ENCODE assay signal across 8 mouse cellular contexts in the genomic region with DNA sequence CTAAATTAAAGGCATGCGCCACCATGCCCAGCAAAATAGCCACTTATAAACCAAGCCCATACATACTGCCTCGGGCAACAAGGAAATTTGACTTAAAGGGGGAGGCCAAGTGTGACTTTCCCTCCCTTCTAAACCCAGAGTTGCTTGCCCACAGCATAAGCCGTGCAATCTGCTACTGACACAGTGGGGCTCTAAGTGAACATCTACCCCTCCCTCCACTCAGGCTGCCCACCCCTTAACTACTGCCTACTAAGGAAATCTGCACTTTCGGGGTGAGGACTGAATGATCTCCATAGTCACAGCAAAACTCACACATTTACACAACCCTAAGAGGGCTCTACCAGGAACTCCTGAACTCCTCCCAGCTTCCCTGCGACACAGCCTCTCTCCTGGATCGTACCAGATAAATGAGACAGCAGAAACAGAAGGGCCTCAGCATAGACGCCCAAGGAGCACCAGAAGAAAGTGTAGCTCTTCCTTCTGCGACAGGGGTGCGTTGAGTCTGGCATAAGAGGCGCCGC. TPM values are rescaled to one million over a fixed set of nuclear protein-coding genes. Genes with fewer than 3 reads are reported as not detected.
DNase-seq lines count a peak whose midpoint lies in the region; ATAC-seq and TF ChIP-seq lines count a peak whose summit lies in the region.

No protein-coding gene starts in this region.

- H3K4me3 ChIP-seq in spleen, adult 2 months (ENCODE audit: extremely low read depth, insufficient read depth, insufficient read length): peak overlapping the region; percentile 62; the same call in 1 of the 2 replicates
- H3K4me3 ChIP-seq in forebrain, embryonic 11.5 days (ENCODE audit: low read depth, low read length): peak overlapping the region; percentile 31
- H3K4me3 ChIP-seq in liver, embryonic 12.5 days: peak overlapping the region; percentile 63
- H3K4me3 ChIP-seq in stomach, embryonic 16.5 days (replicated peaks; ENCODE audit: low read length): peak overlapping the region; percentile 50

- WGBS in spleen, adult 2 months: 16% methylated on average over 11 of the region's 11 CpGs
- WGBS in forebrain, embryonic 11.5 days: 21% methylated on average over 11 of the region's 11 CpGs
- WGBS in liver, embryonic 12.5 days (ENCODE audit: insufficient replicate concordance): 11% methylated on average over 11 of the region's 11 CpGs
- 17% methylated on average over 11 of the region's 11 CpGs for WGBS in stomach, embryonic 16.5 days

- H3K36me3 ChIP-seq in spleen, adult 2 months (ENCODE audit: control insufficient read depth, insufficient read depth, low read length): peaks cover 2% of the 10 kb centered on the region; the same call in 1 of the 2 replicates
- H3K36me3 ChIP-seq in forebrain, embryonic 11.5 days (ENCODE audit: control insufficient read depth, insufficient read depth, low read length): no peaks in the 10 kb centered on the region
- H3K36me3 ChIP-seq in liver, embryonic 12.5 days: peaks cover 23% of the 10 kb centered on the region
- no peaks in the 10 kb centered on the region for H3K36me3 ChIP-seq in stomach, embryonic 16.5 days (ENCODE audit: control insufficient read depth, insufficient read depth, low read length)

- H3K9me3 ChIP-seq in forebrain, embryonic 11.5 days (ENCODE audit: control insufficient read depth, low read length): no peaks in the 10 kb centered on the region
- no peaks in the 10 kb centered on the region for H3K9me3 ChIP-seq in liver, embryonic 12.5 days (replicated peaks)
- H3K9me3 ChIP-seq in stomach, embryonic 16.5 days (replicated peaks; ENCODE audit: control insufficient read depth, low read length): no peaks in the 10 kb centered on the region

- H3K27ac ChIP-seq in spleen, adult 2 months (ENCODE audit: insufficient read depth, low read length): peak overlapping the region; percentile 27; the same call in 1 of the 2 replicates
- no peak overlapping the region for H3K27ac ChIP-seq in forebrain, embryonic 11.5 days (ENCODE audit: low read depth, low read length)
- peak overlapping the region; percentile 96 for H3K27ac ChIP-seq in liver, embryonic 12.5 days
- peak overlapping the region; percentile 71 for H3K27ac ChIP-seq in stomach, embryonic 16.5 days (ENCODE audit: low read length)

- H3K4me2 ChIP-seq in forebrain, embryonic 11.5 days (ENCODE audit: low read depth, low read length, severe bottlenecking): peak overlapping the region; percentile 62
- H3K4me2 ChIP-seq in liver, embryonic 12.5 days: peak overlapping the region; percentile 84
- peak overlapping the region; percentile 67 for H3K4me2 ChIP-seq in stomach, embryonic 16.5 days (ENCODE audit: low read depth, low read length)

- peak; percentile 81 for ATAC-seq in forebrain, embryonic 11.5 days (replicated peaks; ENCODE audit: low FRiP score)
- ATAC-seq in liver, embryonic 12.5 days: peak; percentile 97
- peak; percentile 89 for ATAC-seq in stomach, embryonic 16.5 days (ENCODE audit: insufficient read depth, low FRiP score)

- H3K9ac ChIP-seq in forebrain, embryonic 11.5 days (ENCODE audit: low read length): peak overlapping the region; percentile 51
- H3K9ac ChIP-seq in liver, embryonic 12.5 days: peak overlapping the region; percentile 72
- H3K9ac ChIP-seq in stomach, embryonic 16.5 days (ENCODE audit: low read length): peak overlapping the region; percentile 69

- no peaks in the 10 kb centered on the region; the same call in 1 of the 2 replicates for H3K4me1 ChIP-seq in spleen, adult 2 months (ENCODE audit: control insufficient read depth, insufficient read depth, insufficient read length)
- H3K4me1 ChIP-seq in forebrain, embryonic 11.5 days (replicated peaks; ENCODE audit: control insufficient read depth, insufficient read depth, low read length): no peaks in the 10 kb centered on the region; the same call in 1 of the 2 replicates
- peaks cover 49% of the 10 kb centered on the region for H3K4me1 ChIP-seq in liver, embryonic 12.5 days
- no peaks in the 10 kb centered on the region for H3K4me1 ChIP-seq in stomach, embryonic 16.5 days (ENCODE audit: control insufficient read depth, insufficient read depth, low read length)

- DNase-seq in spleen, adult 2 months (ENCODE audit: low read depth in 1 of 2, low spot score in 2 of 2): no peak
- DNase-seq in spleen, adult 18-20 months: no peak
- no peak for DNase-seq in forebrain, embryonic 11.5 days (ENCODE audit: low spot score)
- DNase-seq in thymus, postnatal 10 days (ENCODE audit: low spot score in 2 of 2): no peak
- DNase-seq in embryo, embryonic 11 days: no peak
- no peak for DNase-seq in left cerebral cortex, adult 18-20 months (ENCODE audit: low spot score in 2 of 2)

- TF ChIP-seq POLR2A in spleen, adult 2 months (IDR thresholded peaks at IDR 0.05; ENCODE audit: low read depth, low read length): no peak

- TF ChIP-seq CTCF in spleen, adult 2 months (IDR thresholded peaks at IDR 0.05; ENCODE audit: extremely low read depth, insufficient read depth, insufficient read length, insufficient replicate concordance): no peak

- no peaks in the 10 kb centered on the region for H3K27me3 ChIP-seq in spleen, adult 2 months (ENCODE audit: control insufficient read depth, insufficient read depth, low read length)
- no peaks in the 10 kb centered on the region for H3K27me3 ChIP-seq in forebrain, embryonic 11.5 days (ENCODE audit: control insufficient read depth, insufficient read depth, low read length)
- H3K27me3 ChIP-seq in liver, embryonic 12.5 days (replicated peaks): no peaks in the 10 kb centered on the region
- H3K27me3 ChIP-seq in stomach, embryonic 16.5 days (ENCODE audit: control insufficient read depth, insufficient read depth, low read length): no peaks in the 10 kb centered on the region

RNA-seq across cellular contexts. Expression of gene Cd46, which starts 0.3 kb away (rescaled TPM):
- 0.36 and 0.56 TPM in 2 replicates for polyA plus RNA-seq in spleen, adult 2 months (2012; rRNA removed)
- polyA plus RNA-seq in forebrain, embryonic 11.5 days (2014; fragmentation: Nextera tagmentation; extraction: Ambion mirVana): 0.64 and 1.5 TPM in 2 replicates
- 0.90 and 1.1 TPM in 2 replicates for polyA plus RNA-seq in liver, embryonic 12.5 days (2016; fragmentation: Nextera tagmentation; extraction: Ambion mirVana)
- polyA plus RNA-seq in stomach, embryonic 16.5 days (2015; fragmentation: Nextera tagmentation; extraction: Ambion mirVana): 0.62 and 0.65 TPM in 2 replicates
- 1 to 10 TPM; 3.4 to 4.6 TPM for total RNA-seq in left cerebral cortex, adult 18-20 months (2021)

RNA-seq across cellular contexts. Expression of gene Cr1l, which starts 39.6 kb away (rescaled TPM):
- polyA plus RNA-seq in spleen, adult 2 months (2012; rRNA removed): 25.2 and 47.2 TPM in 2 replicates
- polyA plus RNA-seq in forebrain, embryonic 11.5 days (2014; fragmentation: Nextera tagmentation; extraction: Ambion mirVana): 40.0 and 40.7 TPM in 2 replicates
- polyA plus RNA-seq in liver, embryonic 12.5 days (2016; fragmentation: Nextera tagmentation; extraction: Ambion mirVana): 68.7 and 75.2 TPM in 2 replicates
- 78.3 and 82.3 TPM in 2 replicates for polyA plus RNA-seq in stomach, embryonic 16.5 days (2015; fragmentation: Nextera tagmentation; extraction: Ambion mirVana)
- 10 to 100 TPM; 34.3 to 37.5 TPM for total RNA-seq in left cerebral cortex, adult 18-20 months (2021)
